Mouse (Mus musculus) limb, embryonic 13.5 days (tissue): Measurements from ENCODE around the gene Syt7. TPM values are rescaled to one million over a fixed set of nuclear protein-coding genes. Genes with fewer than 3 reads are reported as not detected.

Experiments used
- ATAC-seq: fragments of 200-750 bp; cut with Nextera tagmentation; 2 replicates; pipeline ENCODE4 v1.8.0; 2017; ENCODE audit warnings: low read depth, moderate number of reproducible peaks, moderate TSS enrichment; ENCODE audit not compliant: low FRiP score
- H3K27ac ChIP-seq: fragments of 300-500 bp; sonication (generic); 2 replicates; pipeline ENCODE4 v1.5.1; 2015; ENCODE audit warnings: inconsistent platforms, mild to moderate bottlenecking, moderate library complexity
- H3K27me3 ChIP-seq: fragments of 300-500 bp; sonication (generic); 2 replicates; pipeline ENCODE4 v1.6.1; 2015; ENCODE audit warnings: mild to moderate bottlenecking, inconsistent platforms
- H3K36me3 ChIP-seq: fragments of 300-500 bp; sonication (generic); 2 replicates; pipeline ENCODE4 v1.6.1; 2015; ENCODE audit warnings: inconsistent platforms, mild to moderate bottlenecking, moderate library complexity
- H3K4me1 ChIP-seq: fragments of 300-500 bp; sonication (generic); 2 replicates; pipeline ENCODE4 v1.6.1; 2015; ENCODE audit warnings: inconsistent platforms
- H3K4me2 ChIP-seq: fragments of 300-500 bp; sonication (generic); replicated peaks from 2 replicates; pipeline ENCODE4 v1.6.1; 2015; ENCODE audit warnings: inconsistent platforms, mild to moderate bottlenecking, moderate library complexity
- H3K4me3 ChIP-seq: fragments of 300-500 bp; sonication (generic); 2 replicates; pipeline ENCODE4 v1.5.1; 2015; ENCODE audit warnings: moderate library complexity, mild to moderate bottlenecking, inconsistent platforms
- H3K9ac ChIP-seq: fragments of 300-500 bp; sonication (generic); 2 replicates; pipeline ENCODE4 v1.6.1; 2015; ENCODE audit warnings: mild to moderate bottlenecking, inconsistent platforms
- H3K9me3 ChIP-seq: fragments of 300-500 bp; sonication (generic); 2 replicates; pipeline ENCODE4 v1.6.1; 2016; ENCODE audit warnings: inconsistent platforms
- WGBS: fragments of 180-500 bp; shearing (Covaris S2); methylation state at CpG from one replicate; pipeline ENCODE4 v1.1.7; 2015; 5-methylcytosine and 5-hydroxymethylcytosine counted together
- polyA plus RNA-seq: library from polyadenylated mRNA; unstranded; fragments of >200 nt; fragmentation: Nextera tagmentation; extraction: Ambion mirVana; gene quantifications from 2 replicates; pipeline ENCODE4 v1.2.1, GENCODE M21; 2015

The Syt7 gene
- 0.69 and 1.1 TPM in 2 replicates for polyA plus RNA-seq

GRCm38 (mm10) chr19:10388615-10389313 lies at the start of gene Syt7:
Syt7 (plus strand) TSS chr19:10389090.
- Histone ChIP-seq H3K27me3 (peaks cover 63% of the 10 kb centered on the region), H3K27ac (no peak within 1 kb of the TSS), H3K4me3 (peak within 1 kb of the TSS; percentile 62), H3K9me3 (no peaks in the 10 kb centered on the region), H3K4me1 (peaks cover 14% of the 10 kb centered on the region), H3K4me2 (peak within 1 kb of the TSS; percentile 89), H3K9ac (peak within 1 kb of the TSS; percentile 72), H3K36me3 (no peaks in the 10 kb centered on the region)
- peak; percentile 86 for ATAC-seq
- WGBS: 2% methylated on average over 61 of the region's 78 CpGs

- Histone ChIP-seq H3K9ac (no peak overlapping the region), H3K9me3 (no peaks in the 10 kb centered on the region), H3K36me3 (no peaks in the 10 kb centered on the region), H3K4me3 (no peak overlapping the region), H3K27me3 (peaks cover 50% of the 10 kb centered on the region), H3K27ac (no peak overlapping the region), H3K4me2 (no peak overlapping the region), H3K4me1 (peaks cover 18% of the 10 kb centered on the region)
- 25% methylated on average over 5 of the region's 5 CpGs for whole genome bisulfite sequencing
- no peak for ATAC-seq
Observed at GRCm38 (mm10) chr19:10339271-10339670, 49.6 kb upstream of the Syt7 start.

- 15% methylated on average over 5 of the region's 5 CpGs for WGBS
- ATAC-seq: no peak
Observed at GRCm38 (mm10) chr19:10340661-10341060, 48.2 kb upstream of the Syt7 start.

DNA sequence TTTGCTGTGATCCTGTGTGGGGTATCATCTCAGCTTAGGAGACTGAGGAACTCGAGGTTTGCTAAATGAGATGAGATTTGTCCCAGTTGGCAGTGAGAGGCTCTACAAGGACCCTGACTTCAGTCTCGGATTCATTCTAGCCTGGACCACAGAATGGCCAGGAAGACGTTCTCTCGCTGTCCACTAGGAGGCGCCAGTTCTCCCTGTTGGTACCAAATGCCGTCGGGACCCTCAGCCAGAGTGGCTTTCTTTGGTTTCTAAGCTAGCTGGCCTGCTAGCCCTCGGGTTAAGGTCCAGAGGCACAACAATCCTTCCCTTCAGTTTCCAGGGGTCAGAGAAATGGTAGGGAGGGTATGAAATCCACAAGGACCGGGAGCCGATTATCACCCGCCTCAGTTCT lies 47.7 kb upstream of the Syt7 start:
- Histone ChIP-seq H3K9ac (no peak overlapping the region), H3K9me3 (no peaks in the 10 kb centered on the region), H3K27me3 (peaks cover 52% of the 10 kb centered on the region), H3K4me1 (peaks cover 18% of the 10 kb centered on the region), H3K36me3 (no peaks in the 10 kb centered on the region), H3K27ac (no peak overlapping the region), H3K4me2 (no peak overlapping the region), H3K4me3 (no peak overlapping the region)
- WGBS: 15% methylated on average over 11 of the region's 11 CpGs
- no peak for ATAC-seq

More at GRCm38 (mm10) chr19:10340661-10341060, 48.2 kb upstream of the Syt7 start:
- H3K27me3 ChIP-seq: peaks cover 50% of the 10 kb centered on the region
- H3K9ac ChIP-seq: no peak overlapping the region
- H3K4me1 ChIP-seq: peaks cover 18% of the 10 kb centered on the region
- no peaks in the 10 kb centered on the region for H3K9me3 ChIP-seq
- no peaks in the 10 kb centered on the region for H3K36me3 ChIP-seq
- H3K27ac ChIP-seq: no peak overlapping the region
- no peak overlapping the region for H3K4me3 ChIP-seq
- H3K4me2 ChIP-seq: 0 out of 2 replicates have a peak overlapping the region, but pooled peaks have one; percentile 7

- no peak for ATAC-seq
- Histone ChIP-seq H3K9me3 (no peaks in the 10 kb centered on the region), H3K4me2 (no peak overlapping the region), H3K4me3 (no peak overlapping the region), H3K27ac (no peak overlapping the region), H3K36me3 (no peaks in the 10 kb centered on the region), H3K4me1 (peaks cover 18% of the 10 kb centered on the region), H3K9ac (no peak overlapping the region), H3K27me3 (peaks cover 52% of the 10 kb centered on the region)
- WGBS: 55% methylated on average over 12 of the region's 12 CpGs
Observed at GRCm38 (mm10) chr19:10341817-10342439, 47.0 kb upstream of the Syt7 start.

DNA sequence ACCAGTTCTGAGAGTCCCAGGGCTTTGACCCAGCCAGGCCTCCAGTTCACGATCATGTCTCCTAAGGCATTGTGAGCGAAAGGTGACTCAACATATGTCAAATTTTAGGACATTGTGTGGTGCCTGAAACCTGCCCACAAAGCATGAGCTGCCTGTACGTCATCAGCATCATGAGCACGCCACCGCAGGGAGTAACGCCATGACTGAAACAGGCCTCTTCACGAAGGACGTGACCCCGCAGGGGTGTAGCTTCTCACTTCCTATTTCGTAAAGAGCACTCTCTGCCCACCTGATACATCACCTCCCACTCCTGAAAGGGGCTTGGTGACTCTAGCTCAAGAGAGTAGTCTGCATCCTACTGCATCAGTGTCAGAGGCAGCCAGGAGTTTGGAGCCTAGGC lies 45.0 kb upstream of the Syt7 start:
- no peak overlapping the region for H3K4me2 ChIP-seq
- no peak for ATAC-seq
- H3K4me1 ChIP-seq: peaks cover 18% of the 10 kb centered on the region
- WGBS: 76% methylated on average over 10 of the region's 10 CpGs
- no peaks in the 10 kb centered on the region for H3K36me3 ChIP-seq
- H3K4me3 ChIP-seq: no peak overlapping the region
- H3K27ac ChIP-seq: no peak overlapping the region
- H3K9me3 ChIP-seq: no peaks in the 10 kb centered on the region
- no peak overlapping the region for H3K9ac ChIP-seq
- peaks cover 46% of the 10 kb centered on the region for H3K27me3 ChIP-seq

DNA sequence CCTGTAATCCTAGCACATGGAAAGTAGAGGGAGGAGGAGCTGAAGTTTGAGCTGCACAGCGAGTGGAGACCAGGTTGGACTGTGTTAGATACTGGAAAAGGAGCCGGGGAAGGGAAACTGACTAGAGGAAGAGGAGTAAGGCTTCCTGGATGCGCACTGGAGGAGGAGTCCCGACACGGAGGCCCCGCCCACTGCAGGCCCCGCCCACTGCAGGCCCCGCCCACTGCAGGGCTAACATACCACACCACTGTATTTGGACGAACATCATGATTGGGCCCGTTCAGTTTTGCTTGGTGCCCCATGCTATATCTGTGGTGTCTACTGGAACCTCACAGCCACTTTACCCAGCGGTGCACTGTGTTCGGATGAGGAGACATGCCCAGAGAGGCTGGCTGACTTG lies 43.2 kb upstream of the Syt7 start:
- H3K4me3 ChIP-seq: no peak overlapping the region
- H3K4me2 ChIP-seq: no peak overlapping the region
- H3K27ac ChIP-seq: no peak overlapping the region
- H3K4me1 ChIP-seq: peaks cover 14% of the 10 kb centered on the region
- H3K36me3 ChIP-seq: no peaks in the 10 kb centered on the region
- ATAC-seq: no peak
- H3K9me3 ChIP-seq: peaks cover 5% of the 10 kb centered on the region; the same call in 1 of the 2 replicates
- H3K9ac ChIP-seq: no peak overlapping the region
- WGBS: 31% methylated on average over 12 of the region's 12 CpGs
- H3K27me3 ChIP-seq: peaks cover 32% of the 10 kb centered on the region

- Histone ChIP-seq H3K9me3 (peaks cover 5% of the 10 kb centered on the region; the same call in 1 of the 2 replicates), H3K36me3 (no peaks in the 10 kb centered on the region), H3K4me2 (no peak overlapping the region), H3K4me3 (no peak overlapping the region), H3K9ac (no peak overlapping the region), H3K4me1 (no peaks in the 10 kb centered on the region), H3K27ac (no peak overlapping the region), H3K27me3 (peaks cover 21% of the 10 kb centered on the region)
- WGBS: 51% methylated on average over 5 of the region's 5 CpGs
- no peak for ATAC-seq
Observed at GRCm38 (mm10) chr19:10347628-10348273, 41.1 kb upstream of the Syt7 start.

- no peak for ATAC-seq
- H3K4me1 ChIP-seq: no peaks in the 10 kb centered on the region
- H3K27ac ChIP-seq: no peak overlapping the region
- 82% methylated on average over 7 of the region's 7 CpGs for WGBS
- H3K9me3 ChIP-seq: peaks cover 5% of the 10 kb centered on the region; the same call in 1 of the 2 replicates
- H3K36me3 ChIP-seq: no peaks in the 10 kb centered on the region
- H3K4me3 ChIP-seq: no peak overlapping the region
- H3K4me2 ChIP-seq: no peak overlapping the region
- H3K27me3 ChIP-seq: peaks cover 6% of the 10 kb centered on the region
- no peak overlapping the region for H3K9ac ChIP-seq
Observed at GRCm38 (mm10) chr19:10352218-10352617, 36.7 kb upstream of the Syt7 start.

DNA sequence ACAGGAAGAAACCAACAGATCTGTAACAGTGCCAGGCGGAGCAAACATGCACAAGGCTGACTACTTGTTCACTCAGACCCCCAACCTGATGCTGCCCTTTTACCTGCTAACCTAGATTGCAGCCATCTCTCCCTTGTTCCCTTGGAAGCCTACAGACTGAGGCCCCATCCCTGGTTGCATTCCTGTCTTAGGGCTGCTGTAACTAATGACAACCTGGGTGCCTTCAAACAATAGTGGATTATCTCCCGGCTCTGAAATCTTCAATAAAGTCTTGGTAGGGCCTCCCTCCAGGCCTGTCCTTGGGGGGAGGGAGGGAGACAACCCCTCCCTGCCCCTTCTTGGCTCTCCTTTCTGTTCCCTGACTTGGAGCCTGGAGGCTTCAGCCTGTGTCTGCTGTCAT lies 34.1 kb upstream of the Syt7 start:
- Histone ChIP-seq H3K27me3 (peaks cover 15% of the 10 kb centered on the region), H3K4me1 (0 out of 2 replicates have a peak, but pooled peaks cover 2% of the 10 kb centered on the region), H3K4me3 (no peak overlapping the region), H3K4me2 (no peak overlapping the region), H3K36me3 (no peaks in the 10 kb centered on the region), H3K27ac (no peak overlapping the region), H3K9me3 (peaks cover 5% of the 10 kb centered on the region; the same call in 1 of the 2 replicates), H3K9ac (no peak overlapping the region)
- 75% methylated on average over 2 of the region's 2 CpGs for WGBS
- ATAC-seq: no peak

DNA sequence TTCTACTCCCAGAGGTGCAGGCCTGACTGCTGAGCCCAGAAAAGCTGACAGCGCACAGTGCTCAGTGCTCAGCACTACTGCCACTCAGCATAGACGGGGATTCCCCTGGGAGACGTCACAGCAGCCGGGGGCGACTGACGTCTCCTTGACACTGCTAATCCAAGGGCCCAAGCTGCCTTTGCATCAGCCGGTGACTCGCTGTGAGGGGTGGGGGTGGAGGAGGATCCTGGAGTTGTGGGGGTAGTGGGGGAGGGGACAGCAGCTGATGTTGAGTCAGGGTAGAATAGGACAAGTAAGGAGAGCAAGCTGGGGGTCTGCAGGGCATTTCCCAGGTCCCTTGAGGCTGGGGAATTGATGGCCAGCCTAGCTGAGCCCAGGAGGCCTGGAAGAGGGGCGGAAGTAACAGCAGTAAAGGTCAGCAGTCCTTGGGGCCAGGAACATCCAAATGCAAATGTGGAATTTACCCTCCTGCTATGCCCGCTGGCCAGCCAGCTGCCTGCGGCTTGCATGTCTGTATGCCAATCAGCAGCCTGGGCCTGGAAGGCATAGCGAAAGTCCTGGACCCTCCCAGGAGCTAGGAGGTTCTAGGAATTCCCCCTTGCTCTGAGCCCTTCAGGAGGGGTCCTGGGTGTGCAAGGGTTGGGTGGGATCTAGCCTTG lies 31.9 kb upstream of the Syt7 start:
- 0 out of 2 replicates have a peak, but pooled peaks cover 7% of the 10 kb centered on the region for H3K4me1 ChIP-seq
- peaks cover 15% of the 10 kb centered on the region for H3K27me3 ChIP-seq
- 7% methylated on average over 12 of the region's 12 CpGs for WGBS
- H3K9me3 ChIP-seq: no peaks in the 10 kb centered on the region
- ATAC-seq: no peak
- no peak overlapping the region for H3K4me3 ChIP-seq
- H3K9ac ChIP-seq: no peak overlapping the region
- H3K36me3 ChIP-seq: no peaks in the 10 kb centered on the region
- H3K4me2 ChIP-seq: no peak overlapping the region
- no peak overlapping the region for H3K27ac ChIP-seq
